Mouse (Mus musculus) heart, adult 2 months (tissue): ENCODE data around the gene Slc25a25. TPM values are rescaled to one million over a fixed set of nuclear protein-coding genes. Genes with fewer than 3 reads are reported as not detected.

Source experiments
- DNase-seq, 2 experiments: peaks; one replicate each; pipeline ENCODE4 v3.0.0; 2021
- H3K27ac ChIP-seq: fragments of 200-600 bp; 2 replicates; pipeline ENCODE4 v1.8.1; 2022
- H3K27me3 ChIP-seq: fragments of 200-500 bp; 2 replicates; pipeline ENCODE4 v1.6.1; 2012; ENCODE audit warnings: mild to moderate bottlenecking, low read length, inconsistent platforms, mixed read lengths; ENCODE audit not compliant: control insufficient read depth, insufficient read depth
- H3K36me3 ChIP-seq: fragments of 200-500 bp; 2 replicates; pipeline ENCODE4 v1.6.1; 2012; ENCODE audit warnings: low read length, inconsistent platforms; ENCODE audit not compliant: control insufficient read depth, insufficient read depth
- H3K4me1 ChIP-seq: fragments of 200-500 bp; 2 replicates; pipeline ENCODE4 v1.6.1; 2011; ENCODE audit warnings: low read length; ENCODE audit not compliant: control insufficient read depth, insufficient read depth
- H3K4me3 ChIP-seq: fragments of 200-600 bp; 2 replicates; pipeline ENCODE4 v1.8.1; 2022
- H3K79me2 ChIP-seq: fragments of 200-500 bp; replicated peaks from 2 replicates; pipeline ENCODE4 v1.6.1; 2012; ENCODE audit warnings: mild to moderate bottlenecking, inconsistent platforms, low read length, moderate library complexity, mixed read lengths; ENCODE audit not compliant: control insufficient read depth, insufficient read depth
- H3K9ac ChIP-seq: fragments of 200-500 bp; 2 replicates; pipeline ENCODE4 v1.6.1; 2012; ENCODE audit warnings: low read depth, mild to moderate bottlenecking, control low read depth, inconsistent platforms, low read length, mixed read lengths
- CTCF ChIP-seq: fragments of 200-600 bp; IDR thresholded peaks from 2 replicates; pipeline ENCODE4 v1.8.1; 2022; ENCODE audit warnings: antibody characterized with exemption, mild to moderate bottlenecking, moderate library complexity
- EP300 ChIP-seq: fragments of 200-500 bp; IDR thresholded peaks from 2 replicates; pipeline ENCODE4 v1.6.1; 2011; ENCODE audit warnings: low read depth, low read length, control low read depth; ENCODE audit not compliant: insufficient read depth
- POLR2A ChIP-seq: fragments of 200-500 bp; IDR thresholded peaks from 2 replicates; pipeline ENCODE4 v1.6.1; 2011; ENCODE audit warnings: mild to moderate bottlenecking, low read depth, low read length, control low read depth; ENCODE audit not compliant: insufficient read depth
- WGBS: fragments of 180-500 bp; shearing (Covaris S2); methylation state at CpG from one replicate; pipeline ENCODE4 v1.1.7; 2018; 5-methylcytosine and 5-hydroxymethylcytosine counted together
- intact Hi-C: fragments of 180-260 bp; cut with DNase I; formaldehyde crosslinking; loops from one replicate; pipeline ENCODE4 v1.15.1; 2025
- polyA plus RNA-seq: library from polyadenylated mRNA; depleted of rRNA; stranded (reverse); fragments of >200 nt; gene quantifications from 2 replicates; pipeline ENCODE4 v1.2.3, GENCODE M21; 2012
- total RNA-seq, 2 experiments: library from RNA; stranded (reverse); gene quantifications; 2 replicates each; pipeline ENCODE4 v1.2.3; 2021

Gene Slc25a25
- total and polyA plus RNA-seq, 3 experiments: 5.7 to 10.1 (median 8.5) TPM

GRCm38 (mm10) chr2:32404663-32405062 is 46.6 kb downstream of the Slc25a25 start:
- Histone ChIP-seq H3K9ac (no peak overlapping the region), H3K79me2 (no peaks in the 10 kb centered on the region), H3K27ac (no peak overlapping the region), H3K4me1 (no peaks in the 10 kb centered on the region), H3K4me3 (no peak overlapping the region), H3K27me3 (no peaks in the 10 kb centered on the region), H3K36me3 (no peaks in the 10 kb centered on the region)
- TF ChIP-seq POLR2A (0 out of 2 replicates have a peak, but pooled peaks have one; percentile 32), CTCF (peak; percentile 98), EP300 (peak; percentile 99)
- intact Hi-C loops: loop anchor here (1.0 to 2.0 kb wide), 4 partner anchors 46 to 162 kb away; partner anchors contain the start of genes Ciz1, Dnm1, Naif1 and Slc25a25
- peak; percentile 88 to 90 for DNase-seq
- WGBS: 20% methylated on average over 2 of the region's 2 CpGs

- under 1% methylated on average over 15 of the region's 15 CpGs for WGBS
- peak overlapping the region; percentile 92 for H3K4me3 ChIP-seq
- peak overlapping the region; percentile 89 for H3K9ac ChIP-seq
- peak overlapping the region; percentile 86 for H3K27ac ChIP-seq
- intact Hi-C loops: loop anchor here (2.0 kb wide), 1 partner anchor 28 kb away; no protein-coding TSS in a partner anchor
- no peak for DNase-seq
- H3K36me3 ChIP-seq: no peaks in the 10 kb centered on the region
- peaks cover 4% of the 10 kb centered on the region for H3K4me1 ChIP-seq
- no peaks in the 10 kb centered on the region for H3K27me3 ChIP-seq
- TF ChIP-seq POLR2A: no peak
- no peak for TF ChIP-seq EP300
- TF ChIP-seq CTCF: no peak
- 0 out of 2 replicates have a peak, but pooled peaks cover 1% of the 10 kb centered on the region for H3K79me2 ChIP-seq
Measured at GRCm38 (mm10) chr2:32396695-32397094, 54.5 kb downstream of the Slc25a25 start.

- Histone ChIP-seq H3K79me2 (0 out of 2 replicates have a peak, but pooled peaks cover 1% of the 10 kb centered on the region), H3K4me3 (peak overlapping the region; percentile 92), H3K27me3 (no peaks in the 10 kb centered on the region), H3K36me3 (no peaks in the 10 kb centered on the region), H3K9ac (peak overlapping the region; percentile 89), H3K27ac (peak overlapping the region; percentile 86), H3K4me1 (peaks cover 4% of the 10 kb centered on the region)
- TF ChIP-seq EP300 (peak; percentile 16; the same call in 1 of the 2 replicates), CTCF (peak; percentile 39), POLR2A (peak; percentile 62)
- WGBS: under 1% methylated on average over 50 of the region's 59 CpGs
- DNase-seq: peak; percentile 90 to 94
- intact Hi-C loops: loop anchor here (1.0 to 2.0 kb wide), 3 partner anchors 15 to 33 kb away; partner anchors contain the start of gene 1110008P14Rik
Measured at GRCm38 (mm10) chr2:32395946-32396621, 55.2 kb downstream of the Slc25a25 start.

GRCm38 (mm10) chr2:32395484-32395945 is 55.7 kb downstream of the Slc25a25 start, which contains the start of gene Ptges2:
Gene Ptges2, plus strand, starts transcription at chr2:32395896.
- peak within 1 kb of the TSS; percentile 89 for H3K9ac ChIP-seq
- no peaks in the 10 kb centered on the region for H3K27me3 ChIP-seq
- intact Hi-C loops: loop anchor here (1.0 to 2.0 kb wide), 2 partner anchors 15 to 32 kb away; partner anchors contain the start of gene 1110008P14Rik
- WGBS: under 1% methylated on average over 31 of the region's 31 CpGs
- H3K79me2 ChIP-seq: 0 out of 2 replicates have a peak, but pooled peaks cover 1% of the 10 kb centered on the region
- peaks cover 4% of the 10 kb centered on the region for H3K4me1 ChIP-seq
- H3K27ac ChIP-seq: peak within 1 kb of the TSS; percentile 86
- no peaks in the 10 kb centered on the region for H3K36me3 ChIP-seq
- H3K4me3 ChIP-seq: peak within 1 kb of the TSS; percentile 92
- DNase-seq: peak; percentile 94 to 98
- no peak for TF ChIP-seq CTCF
- TF ChIP-seq EP300: 0 out of 2 replicates have a peak, but pooled peaks have one; percentile 30
- TF ChIP-seq POLR2A: peak; percentile 80

GRCm38 (mm10) chr2:32394973-32395372 is 56.3 kb downstream of the Slc25a25 start:
- WGBS: 3% methylated on average over 8 of the region's 8 CpGs
- H3K4me3 ChIP-seq: peak overlapping the region; percentile 92
- peaks cover 4% of the 10 kb centered on the region for H3K4me1 ChIP-seq
- 0 out of 2 replicates have a peak, but pooled peaks cover 1% of the 10 kb centered on the region for H3K79me2 ChIP-seq
- H3K27me3 ChIP-seq: no peaks in the 10 kb centered on the region
- intact Hi-C loops: loop anchor here (1.0 to 2.0 kb wide), 2 partner anchors 14 to 32 kb away; partner anchors contain the start of gene 1110008P14Rik
- peak overlapping the region; percentile 86 for H3K27ac ChIP-seq
- no peaks in the 10 kb centered on the region for H3K36me3 ChIP-seq
- DNase-seq: peak; percentile 45 to 56
- no peak for TF ChIP-seq EP300
- no peak for TF ChIP-seq POLR2A
- TF ChIP-seq CTCF: peak; percentile 68
- H3K9ac ChIP-seq: peak overlapping the region; percentile 60
